Mouse (Mus musculus): ENCODE measurements around the gene Sapcd2. TPM values are rescaled to one million over a fixed set of nuclear protein-coding genes. Genes with fewer than 3 reads are reported as not detected.

Gene Sapcd2
- 34.6 and 38.0 TPM in 2 replicates for polyA plus RNA-seq (2016; fragmentation: Nextera tagmentation; extraction: Ambion mirVana)

- Histone ChIP-seq H3K4me1 (peaks cover 74% of the 10 kb centered on the region), H3K9ac (peak within 1 kb of the TSS; percentile 87), H3K4me3 (peak within 1 kb of the TSS; percentile 81), H3K4me2 (peak within 1 kb of the TSS; percentile 96), H3K27me3 (replicated peaks) (peaks cover 5% of the 10 kb centered on the region; the same call in 1 of the 2 replicates), H3K9me3 (replicated peaks) (no peaks in the 10 kb centered on the region), H3K27ac (peak within 1 kb of the TSS; percentile 91), H3K36me3 (peaks cover 28% of the 10 kb centered on the region)
- 3% methylated on average over 65 of the region's 65 CpGs for WGBS (ENCODE audit: insufficient replicate concordance)
- ATAC-seq, result peak; percentile 87
These were observed at the start of gene Sapcd2 for GRCm38 (mm10) chr2:25371764-25372643. Gene Sapcd2, plus strand, starts transcription at chr2:25372321.

- H3K9me3 ChIP-seq (replicated peaks), result no peaks in the 10 kb centered on the region
- no peak overlapping the region for H3K9ac ChIP-seq
- H3K36me3 ChIP-seq, result no peaks in the 10 kb centered on the region
- H3K27ac ChIP-seq, result no peak overlapping the region
- no peak overlapping the region for H3K4me2 ChIP-seq
- H3K4me1 ChIP-seq, result peaks cover under 1% of the 10 kb centered on the region; the same call in 1 of the 2 replicates
- 62% methylated on average over 2 of the region's 2 CpGs for WGBS (ENCODE audit: insufficient replicate concordance)
- H3K4me3 ChIP-seq, result no peak overlapping the region
- peaks cover 24% of the 10 kb centered on the region; the same call in 1 of the 2 replicates for H3K27me3 ChIP-seq (replicated peaks)
- no peak for ATAC-seq
These were observed 46.1 kb upstream of the Sapcd2 start for GRCm38 (mm10) chr2:25326036-25326435.

GRCm38 (mm10) chr2:25328440-25328839 is 43.7 kb upstream of the Sapcd2 start:
- Histone ChIP-seq H3K27me3 (replicated peaks) (peaks cover 11% of the 10 kb centered on the region; the same call in 1 of the 2 replicates), H3K4me1 (peaks cover 14% of the 10 kb centered on the region), H3K27ac (no peak overlapping the region), H3K9me3 (replicated peaks) (no peaks in the 10 kb centered on the region), H3K4me3 (no peak overlapping the region), H3K36me3 (peaks cover 1% of the 10 kb centered on the region; the same call in 1 of the 2 replicates), H3K9ac (no peak overlapping the region), H3K4me2 (no peak overlapping the region)
- WGBS (ENCODE audit: insufficient replicate concordance), result 39% methylated on average over 7 of the region's 7 CpGs
- no peak for ATAC-seq

- ATAC-seq, result no peak
- Histone ChIP-seq H3K27ac (no peak overlapping the region), H3K4me1 (peaks cover 27% of the 10 kb centered on the region), H3K36me3 (peaks cover 31% of the 10 kb centered on the region), H3K4me2 (peak overlapping the region; percentile 88), H3K4me3 (peak overlapping the region; percentile 90), H3K27me3 (replicated peaks) (peaks cover 4% of the 10 kb centered on the region; the same call in 1 of the 2 replicates), H3K9me3 (replicated peaks) (no peaks in the 10 kb centered on the region), H3K9ac (peak overlapping the region; percentile 87)
- WGBS (ENCODE audit: insufficient replicate concordance), result 38% methylated on average over 9 of the region's 9 CpGs
These were observed 40.7 kb upstream of the Sapcd2 start for GRCm38 (mm10) chr2:25331470-25331869.

DNA sequence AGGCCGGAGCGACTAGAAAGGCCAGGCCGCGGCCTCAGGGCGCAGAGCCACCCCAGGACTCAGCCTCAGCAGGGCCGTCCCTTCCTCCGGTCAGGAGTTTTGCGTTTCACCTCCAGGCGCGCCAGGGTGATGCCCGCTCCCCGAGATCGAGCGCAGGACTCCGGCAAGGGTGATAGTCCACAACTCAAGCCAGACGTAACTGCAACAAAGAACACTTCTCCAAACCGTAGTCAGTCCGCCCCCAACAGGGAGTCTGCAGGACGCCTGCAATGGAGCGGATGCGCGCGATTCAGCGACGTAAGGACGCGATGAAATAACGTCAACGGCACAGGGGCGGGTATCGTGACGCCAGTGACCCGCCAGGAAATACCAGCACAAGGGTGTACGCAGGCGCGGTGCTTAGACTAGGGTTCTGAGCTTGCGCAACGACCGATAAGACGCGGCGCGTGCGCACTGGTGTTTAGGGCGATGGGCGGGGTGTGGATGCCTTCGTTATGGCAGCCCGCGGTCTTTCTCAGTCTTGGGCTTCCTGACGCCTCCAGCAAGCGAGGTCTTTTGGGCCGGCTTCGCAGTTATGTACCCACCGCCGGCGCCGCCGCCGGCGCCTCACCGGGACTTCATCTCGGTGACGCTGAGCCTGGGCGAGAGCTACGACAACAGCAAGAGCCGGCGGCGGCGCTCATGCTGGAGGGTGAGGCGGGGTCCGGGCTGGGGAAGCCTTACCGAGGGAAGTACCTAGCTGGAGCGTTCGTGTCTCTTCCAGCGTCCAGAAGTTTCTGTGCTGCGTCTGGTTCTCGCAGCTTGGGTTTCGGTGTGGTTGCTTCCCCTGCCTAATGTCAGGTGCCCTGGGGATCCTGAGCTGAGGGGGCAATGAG is 39.6 kb upstream of the Sapcd2 start, which contains the start of gene Man1b1:
Gene Man1b1, plus strand, starts transcription at position 53 of the 875 bp plus-strand sequence.
- peak within 1 kb of the TSS; percentile 87 for H3K9ac ChIP-seq
- H3K27ac ChIP-seq, result peak within 1 kb of the TSS; percentile 84
- H3K4me1 ChIP-seq, result peaks cover 27% of the 10 kb centered on the region
- H3K9me3 ChIP-seq (replicated peaks), result no peaks in the 10 kb centered on the region
- no peaks in the 10 kb centered on the region for H3K27me3 ChIP-seq (replicated peaks)
- peak within 1 kb of the TSS; percentile 90 for H3K4me3 ChIP-seq
- peak; percentile 98 for ATAC-seq
- H3K4me2 ChIP-seq, result peak within 1 kb of the TSS; percentile 88
- under 1% methylated on average over 78 of the region's 78 CpGs for WGBS (ENCODE audit: insufficient replicate concordance)
- H3K36me3 ChIP-seq, result peaks cover 41% of the 10 kb centered on the region

- no peaks in the 10 kb centered on the region for H3K9me3 ChIP-seq (replicated peaks)
- peaks cover 52% of the 10 kb centered on the region for H3K36me3 ChIP-seq
- peak overlapping the region; percentile 82; the same call in 1 of the 2 replicates for H3K27ac ChIP-seq
- H3K4me3 ChIP-seq, result peak overlapping the region; percentile 90
- no peak for ATAC-seq
- H3K4me2 ChIP-seq, result peak overlapping the region; percentile 88
- 77% methylated on average over 2 of the region's 2 CpGs for WGBS (ENCODE audit: insufficient replicate concordance)
- peak overlapping the region; percentile 87 for H3K9ac ChIP-seq
- no peaks in the 10 kb centered on the region for H3K27me3 ChIP-seq (replicated peaks)
- H3K4me1 ChIP-seq, result peaks cover 27% of the 10 kb centered on the region
These were observed 38.6 kb upstream of the Sapcd2 start for GRCm38 (mm10) chr2:25333569-25333968.

GRCm38 (mm10) chr2:25338303-25338702 is 33.8 kb upstream of the Sapcd2 start:
- H3K9me3 ChIP-seq (replicated peaks), result no peaks in the 10 kb centered on the region
- no peak for ATAC-seq
- no peak overlapping the region for H3K9ac ChIP-seq
- 87% methylated on average over 6 of the region's 6 CpGs for WGBS (ENCODE audit: insufficient replicate concordance)
- no peaks in the 10 kb centered on the region for H3K27me3 ChIP-seq (replicated peaks)
- no peak overlapping the region for H3K4me3 ChIP-seq
- no peak overlapping the region for H3K27ac ChIP-seq
- H3K36me3 ChIP-seq, result peaks cover 93% of the 10 kb centered on the region
- no peak overlapping the region for H3K4me2 ChIP-seq
- H3K4me1 ChIP-seq, result peaks cover 14% of the 10 kb centered on the region

GRCm38 (mm10) chr2:25348162-25348561 is 24.0 kb upstream of the Sapcd2 start:
- WGBS (ENCODE audit: insufficient replicate concordance), result 92% methylated on average over 7 of the region's 7 CpGs
- no peak for ATAC-seq
- Histone ChIP-seq H3K4me2 (no peak overlapping the region), H3K27ac (no peak overlapping the region), H3K4me1 (no peaks in the 10 kb centered on the region), H3K9me3 (replicated peaks) (no peaks in the 10 kb centered on the region), H3K27me3 (replicated peaks) (no peaks in the 10 kb centered on the region), H3K36me3 (peaks cover 97% of the 10 kb centered on the region), H3K4me3 (no peak overlapping the region), H3K9ac (no peak overlapping the region)

DNA sequence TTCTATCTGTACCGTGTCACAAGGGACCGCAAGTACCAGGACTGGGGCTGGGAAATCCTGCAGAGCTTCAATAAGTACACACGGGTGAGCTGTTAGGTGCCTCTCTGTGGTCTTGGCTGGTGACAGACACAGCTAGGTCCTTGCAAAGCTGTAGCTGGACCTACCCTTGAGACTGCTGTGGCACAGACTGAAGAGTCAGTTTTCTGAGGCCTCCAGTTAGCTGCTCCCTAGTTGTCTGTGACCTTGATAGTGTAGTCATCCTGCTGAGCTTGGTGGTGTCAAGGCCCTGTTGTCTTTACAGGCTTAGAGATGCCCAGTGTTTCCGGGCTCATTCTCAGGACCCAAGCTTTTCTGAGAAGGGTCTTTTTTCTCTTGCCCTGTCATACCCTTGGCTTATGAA is 22.6 kb upstream of the Sapcd2 start:
- H3K27me3 ChIP-seq (replicated peaks), result no peaks in the 10 kb centered on the region
- H3K36me3 ChIP-seq, result peaks cover 96% of the 10 kb centered on the region
- no peaks in the 10 kb centered on the region for H3K9me3 ChIP-seq (replicated peaks)
- ATAC-seq, result no peak
- 87% methylated on average over 4 of the region's 4 CpGs for WGBS (ENCODE audit: insufficient replicate concordance)
- H3K4me2 ChIP-seq, result no peak overlapping the region
- H3K4me3 ChIP-seq, result no peak overlapping the region
- no peaks in the 10 kb centered on the region for H3K4me1 ChIP-seq
- H3K9ac ChIP-seq, result no peak overlapping the region
- no peak overlapping the region for H3K27ac ChIP-seq

DNA sequence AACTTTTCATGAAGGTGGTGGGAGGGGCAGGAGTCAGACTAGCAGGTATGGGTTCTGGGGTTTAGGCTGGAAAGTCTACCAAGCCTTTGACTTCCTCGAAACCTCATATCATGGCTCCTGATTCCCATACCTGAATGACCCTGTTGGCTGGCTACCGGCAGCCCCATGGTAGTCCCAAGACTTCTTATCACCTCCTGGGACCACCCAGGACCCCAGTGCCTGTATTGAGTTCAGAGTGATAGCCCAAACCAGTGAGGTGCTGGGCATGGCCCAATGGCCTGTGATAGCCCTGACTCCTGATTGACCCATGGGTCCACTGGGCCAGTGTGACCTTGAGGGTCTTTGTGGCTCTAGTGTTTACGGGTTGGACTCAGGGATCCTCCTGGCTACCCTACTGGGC is 21.4 kb upstream of the Sapcd2 start:
- 83% methylated on average over 3 of the region's 3 CpGs for WGBS (ENCODE audit: insufficient replicate concordance)
- H3K36me3 ChIP-seq, result peaks cover 84% of the 10 kb centered on the region
- H3K27ac ChIP-seq, result no peak overlapping the region
- H3K9me3 ChIP-seq (replicated peaks), result no peaks in the 10 kb centered on the region
- H3K9ac ChIP-seq, result no peak overlapping the region
- no peak overlapping the region for H3K4me2 ChIP-seq
- H3K27me3 ChIP-seq (replicated peaks), result no peaks in the 10 kb centered on the region
- peaks cover 11% of the 10 kb centered on the region for H3K4me1 ChIP-seq
- H3K4me3 ChIP-seq, result no peak overlapping the region
- no peak for ATAC-seq

GRCm38 (mm10) chr2:25354211-25354610 is 17.9 kb upstream of the Sapcd2 start:
- peaks cover 50% of the 10 kb centered on the region for H3K36me3 ChIP-seq
- no peak for ATAC-seq
- H3K4me1 ChIP-seq, result peaks cover 24% of the 10 kb centered on the region
- H3K4me3 ChIP-seq, result no peak overlapping the region
- H3K4me2 ChIP-seq, result no peak overlapping the region
- H3K27me3 ChIP-seq (replicated peaks), result no peaks in the 10 kb centered on the region
- H3K27ac ChIP-seq, result no peak overlapping the region
- H3K9me3 ChIP-seq (replicated peaks), result no peaks in the 10 kb centered on the region
- 72% methylated on average over 6 of the region's 6 CpGs for WGBS (ENCODE audit: insufficient replicate concordance)
- H3K9ac ChIP-seq, result no peak overlapping the region

Data from liver, embryonic 12.5 days (tissue).